Mouse (Mus musculus) lung, embryonic 15.5 days (tissue): Measurements from ENCODE around the gene Fbxo3. TPM values are rescaled to one million over a fixed set of nuclear protein-coding genes. Genes with fewer than 3 reads are reported as not detected.
"Not testable (repeated sequence)": the region's sequence is repeated elsewhere in the genome, so short reads cannot be mapped to it uniquely, and the experiment has no call there.

Source experiments
- ATAC-seq: fragments of 200-750 bp; cut with Nextera tagmentation; 2 replicates; pipeline ENCODE4 v1.8.0; 2017; ENCODE audit warnings: moderate number of reproducible peaks, borderline replicate concordance; ENCODE audit not compliant: low FRiP score, low TSS enrichment; ENCODE audit errors: extremely low read depth
- H3K27ac ChIP-seq: fragments of 300-500 bp; sonication (generic); 2 replicates; pipeline ENCODE4 v1.5.1; 2015; ENCODE audit warnings: moderate library complexity, mild to moderate bottlenecking, inconsistent platforms
- H3K27me3 ChIP-seq: fragments of 300-500 bp; sonication (generic); 2 replicates; pipeline ENCODE4 v1.6.1; 2015; ENCODE audit warnings: inconsistent platforms
- H3K36me3 ChIP-seq: fragments of 300-500 bp; sonication (generic); 2 replicates; pipeline ENCODE4 v1.6.1; 2015; ENCODE audit warnings: inconsistent platforms
- H3K4me1 ChIP-seq: fragments of 300-500 bp; sonication (generic); 2 replicates; pipeline ENCODE4 v1.6.1; 2015; ENCODE audit warnings: inconsistent platforms
- H3K4me2 ChIP-seq: fragments of 300-500 bp; sonication (generic); 2 replicates; pipeline ENCODE4 v1.6.1; 2015; ENCODE audit warnings: inconsistent platforms, mild to moderate bottlenecking, moderate library complexity
- H3K4me3 ChIP-seq: fragments of 300-500 bp; sonication (generic); 2 replicates; pipeline ENCODE4 v1.5.1; 2015; ENCODE audit warnings: mild to moderate bottlenecking, inconsistent platforms
- H3K9ac ChIP-seq: fragments of 300-500 bp; sonication (generic); 2 replicates; pipeline ENCODE4 v1.6.1; 2015; ENCODE audit warnings: inconsistent platforms
- H3K9me3 ChIP-seq: fragments of 300-500 bp; sonication (generic); 2 replicates; pipeline ENCODE4 v1.6.1; 2016; ENCODE audit warnings: inconsistent platforms
- WGBS: fragments of 180-500 bp; shearing (Covaris S2); methylation state at CpG from one replicate; pipeline ENCODE4 v1.1.7; 2015; 5-methylcytosine and 5-hydroxymethylcytosine counted together
- polyA plus RNA-seq: library from polyadenylated mRNA; unstranded; fragments of >200 nt; fragmentation: Nextera tagmentation; extraction: Ambion mirVana; gene quantifications from 2 replicates; pipeline ENCODE4 v1.2.1, GENCODE M21; 2015

Gene Fbxo3
- polyA plus RNA-seq, 1 experiment from 2014 or later: 62.4 TPM

DNA sequence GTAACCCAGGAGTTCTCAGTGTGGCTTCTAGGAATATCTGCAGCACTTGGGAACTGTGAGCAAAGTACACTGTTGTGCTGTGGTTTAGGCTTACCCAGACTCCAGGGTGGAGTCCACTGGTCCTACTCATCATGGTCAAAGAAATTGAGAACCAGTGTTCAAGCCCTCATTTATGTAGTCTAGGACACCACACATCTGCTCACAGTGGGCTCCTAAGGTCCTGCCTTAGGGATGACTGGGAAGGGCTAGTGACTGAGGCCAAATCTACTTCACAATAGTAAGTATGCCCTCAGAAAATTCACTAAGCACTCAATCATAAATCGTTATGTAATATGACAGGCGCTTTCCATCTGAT, 71.7 kb downstream of the Fbxo3 start:
- H3K27ac ChIP-seq: no peak overlapping the region
- H3K4me2 ChIP-seq: no peak overlapping the region
- peaks cover 13% of the 10 kb centered on the region for H3K4me1 ChIP-seq
- H3K9me3 ChIP-seq: no peaks in the 10 kb centered on the region
- H3K9ac ChIP-seq: no peak overlapping the region
- H3K27me3 ChIP-seq: no peaks in the 10 kb centered on the region
- ATAC-seq: no peak
- H3K36me3 ChIP-seq: no peaks in the 10 kb centered on the region
- WGBS: 88% methylated on average over 2 of the region's 2 CpGs
- H3K4me3 ChIP-seq: no peak overlapping the region

DNA sequence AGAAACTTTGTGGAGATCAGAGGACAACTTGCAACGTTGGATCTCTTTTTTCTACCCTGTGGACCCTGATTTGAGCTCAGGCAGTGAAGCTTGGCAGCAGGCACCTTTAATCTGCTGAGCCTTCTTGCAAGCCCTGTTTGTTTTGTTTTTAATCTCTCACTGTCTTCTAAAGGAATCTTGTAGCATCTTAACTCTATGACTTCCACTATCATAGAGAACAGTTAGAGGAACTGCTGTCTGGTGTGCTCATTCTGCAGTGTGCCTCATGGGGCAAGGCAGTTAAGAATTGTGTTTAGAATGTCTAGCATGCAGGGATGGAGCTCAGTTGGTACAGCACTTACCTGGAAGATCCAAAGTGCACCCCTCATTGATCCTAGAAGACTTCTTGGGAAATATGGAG, 72.4 kb downstream of the Fbxo3 start:
- Histone ChIP-seq H3K27ac (no peak overlapping the region), H3K4me3 (no peak overlapping the region), H3K9me3 (no peaks in the 10 kb centered on the region), H3K9ac (no peak overlapping the region), H3K4me1 (peaks cover 13% of the 10 kb centered on the region), H3K4me2 (no peak overlapping the region), H3K27me3 (no peaks in the 10 kb centered on the region), H3K36me3 (no peaks in the 10 kb centered on the region)
- 58% methylated on average over 1 of the region's 1 CpGs for WGBS
- no peak for ATAC-seq

DNA sequence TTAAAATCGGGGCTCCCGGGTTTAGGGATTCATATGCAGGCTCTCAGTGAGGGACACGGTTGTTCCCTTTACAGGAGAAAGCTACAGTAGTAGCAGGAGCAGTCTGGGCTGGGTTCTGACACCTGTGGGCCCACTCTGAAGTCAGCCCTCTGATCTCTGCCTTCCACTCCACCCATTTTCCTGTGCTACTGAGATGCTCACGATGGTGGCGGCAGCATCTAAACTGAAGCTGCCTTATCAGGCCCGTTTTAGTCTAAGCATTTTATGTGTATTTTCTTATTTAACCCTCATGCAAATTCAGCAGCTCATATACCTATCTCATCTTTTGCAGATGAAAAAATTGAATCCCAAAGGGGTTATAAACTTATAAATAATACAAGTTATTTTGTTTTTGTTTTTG, 77.3 kb downstream of the Fbxo3 start:
- H3K27me3 ChIP-seq: no peaks in the 10 kb centered on the region
- H3K4me2 ChIP-seq: no peak overlapping the region
- ATAC-seq: no peak
- no peaks in the 10 kb centered on the region for H3K36me3 ChIP-seq
- H3K4me1 ChIP-seq: no peaks in the 10 kb centered on the region
- 86% methylated on average over 6 of the region's 6 CpGs for WGBS
- H3K27ac ChIP-seq: no peak overlapping the region
- H3K9ac ChIP-seq: no peak overlapping the region
- no peak overlapping the region for H3K4me3 ChIP-seq
- no peaks in the 10 kb centered on the region for H3K9me3 ChIP-seq

DNA sequence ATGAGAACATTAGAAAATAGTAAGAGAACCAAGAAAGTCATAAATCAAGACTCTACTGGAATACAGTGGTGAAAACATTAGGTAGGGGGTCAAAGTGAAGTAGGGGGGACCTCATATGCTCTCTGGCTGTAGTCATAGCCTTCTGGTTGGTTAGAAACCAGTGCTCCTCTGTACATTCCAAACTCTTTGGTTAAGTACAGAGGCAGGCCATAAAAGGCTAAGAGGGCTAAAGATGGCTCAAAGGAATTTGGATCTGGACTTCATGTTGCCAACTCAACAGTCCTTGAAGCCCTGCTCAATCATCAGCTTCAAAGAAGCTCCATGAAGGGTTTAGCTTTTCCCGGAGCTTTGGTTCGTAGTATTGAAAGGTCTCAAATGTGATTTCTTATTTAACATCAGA, 81.5 kb downstream of the Fbxo3 start:
- not testable (repeated sequence) for H3K36me3 ChIP-seq, ATAC-seq, H3K9me3 ChIP-seq, H3K27ac ChIP-seq, H3K4me3 ChIP-seq, H3K27me3 ChIP-seq, H3K4me2 ChIP-seq, H3K9ac ChIP-seq, H3K4me1 ChIP-seq
- WGBS: 81% methylated on average over 2 of the region's 2 CpGs

DNA sequence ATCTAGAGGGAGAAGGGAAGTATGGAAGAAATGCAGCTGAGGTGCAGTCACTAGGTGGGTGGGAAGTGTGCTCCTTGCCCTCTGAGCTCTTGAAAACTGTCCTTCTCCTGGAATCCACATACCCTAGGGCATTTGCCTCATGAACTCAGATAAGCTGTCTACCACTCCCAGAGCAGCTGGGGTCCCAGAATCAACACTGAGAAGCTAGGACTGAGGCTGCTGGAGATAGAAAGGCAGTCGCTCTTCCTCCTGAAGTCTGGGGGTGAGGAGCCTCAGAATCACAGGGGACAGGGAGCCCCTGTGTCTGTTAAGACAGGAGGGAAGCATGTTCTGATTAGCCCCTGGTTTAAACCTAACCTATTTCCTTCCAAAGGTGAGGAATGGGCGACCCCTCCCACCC, 82.0 kb downstream of the Fbxo3 start:
- no peak overlapping the region for H3K4me3 ChIP-seq
- ATAC-seq: no peak
- no peaks in the 10 kb centered on the region for H3K9me3 ChIP-seq
- no peaks in the 10 kb centered on the region for H3K36me3 ChIP-seq
- H3K27ac ChIP-seq: no peak overlapping the region
- H3K27me3 ChIP-seq: no peaks in the 10 kb centered on the region
- no peak overlapping the region for H3K9ac ChIP-seq
- no peak overlapping the region for H3K4me2 ChIP-seq
- no peaks in the 10 kb centered on the region for H3K4me1 ChIP-seq
- 60% methylated on average over 2 of the region's 2 CpGs for WGBS

DNA sequence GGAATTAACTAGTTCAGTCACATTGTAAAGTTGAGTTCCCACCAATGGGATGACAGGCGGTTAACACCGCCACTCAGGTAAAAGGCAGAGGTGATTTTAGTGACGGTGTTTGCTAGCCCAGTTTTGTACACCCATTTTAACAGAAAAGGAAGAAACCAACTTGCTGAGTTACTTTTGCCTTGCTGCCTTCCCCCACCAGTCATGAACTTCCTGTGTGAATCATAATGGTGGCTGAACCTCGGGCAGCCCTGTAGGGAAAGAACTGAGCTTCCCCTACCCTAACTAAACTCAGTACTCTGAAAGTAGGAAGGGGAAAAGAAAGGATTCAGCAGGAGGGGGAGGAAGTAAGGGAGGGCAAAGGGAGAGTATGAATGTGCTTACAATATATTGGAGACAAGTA, 82.5 kb downstream of the Fbxo3 start:
- Histone ChIP-seq H3K36me3 (no peaks in the 10 kb centered on the region), H3K4me1 (no peaks in the 10 kb centered on the region), H3K27ac (no peak overlapping the region), H3K27me3 (no peaks in the 10 kb centered on the region), H3K9me3 (no peaks in the 10 kb centered on the region), H3K9ac (no peak overlapping the region), H3K4me3 (no peak overlapping the region), H3K4me2 (no peak overlapping the region)
- WGBS: 82% methylated on average over 4 of the region's 4 CpGs
- no peak for ATAC-seq

DNA sequence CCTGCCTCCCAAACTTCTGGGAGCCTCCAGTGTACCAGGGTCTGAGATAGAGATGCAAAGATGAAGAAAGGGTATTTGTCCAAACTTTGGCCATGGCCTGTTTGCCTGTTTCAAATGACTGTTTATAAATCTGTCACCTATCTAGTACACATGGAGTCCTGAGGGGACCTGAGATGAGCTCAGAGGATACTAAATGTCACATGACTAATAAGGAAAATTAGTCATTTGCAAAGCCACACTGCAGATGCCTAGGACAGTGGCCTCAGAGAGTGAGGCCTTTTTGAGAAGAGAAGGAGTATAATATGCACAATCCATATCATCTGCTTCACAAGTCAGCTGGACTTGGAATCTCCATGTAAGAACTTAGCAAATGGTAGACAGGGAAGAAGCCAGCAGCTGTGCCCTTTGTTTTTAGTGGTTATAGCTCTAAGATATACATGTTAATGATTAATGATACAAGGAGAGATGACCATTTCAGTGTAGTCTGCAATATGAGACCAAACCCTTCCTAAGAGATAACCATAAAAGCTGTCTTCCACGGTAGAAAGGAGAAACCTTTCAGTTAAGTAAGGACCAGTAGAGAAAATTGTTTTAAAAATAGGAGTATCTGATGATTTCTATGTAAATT, 83.8 kb downstream of the Fbxo3 start:
- H3K27me3 ChIP-seq, H3K9me3 ChIP-seq, ATAC-seq, H3K9ac ChIP-seq, H3K4me1 ChIP-seq, H3K36me3 ChIP-seq, H3K4me3 ChIP-seq, H3K27ac ChIP-seq, H3K4me2 ChIP-seq: not testable (repeated sequence)
- no CpG with 5 or more reads among the region's 1 CpGs for WGBS

Other genes with a start within 250 kb of the Fbxo3 start
- 311 and 317 TPM in 2 replicates for gene Caprin1, start 230.1 kb upstream of the Fbxo3 start, polyA plus RNA-seq
- gene Lmo2, start 69.7 kb upstream of the Fbxo3 start, polyA plus RNA-seq: 35.1 and 38.2 TPM in 2 replicates
- gene 4931422A03Rik, start 640 bp downstream of the Fbxo3 start, polyA plus RNA-seq: 2.6 and 2.8 TPM in 2 replicates
- gene Gm10912, start 38.1 kb downstream of the Fbxo3 start, polyA plus RNA-seq: not detected in 2 replicates
- gene Gm10799, start 40.8 kb downstream of the Fbxo3 start, polyA plus RNA-seq: not detected in 2 replicates
- gene Cd59b, start 42.1 kb downstream of the Fbxo3 start, polyA plus RNA-seq: 5.5 and 6.0 TPM in 2 replicates
- gene Cd59a, start 68.1 kb downstream of the Fbxo3 start, polyA plus RNA-seq: 21.5 and 23.8 TPM in 2 replicates
- gene A930018P22Rik, start 95.0 kb downstream of the Fbxo3 start, polyA plus RNA-seq: not detected in 2 replicates